Mouse (Mus musculus): ENCODE data around the gene Slco2b1.
"Not testable (repeated sequence)": the region's sequence is repeated elsewhere in the genome, so short reads cannot be mapped to it uniquely, and the experiment has no call there.

The Slco2b1 gene

DNA sequence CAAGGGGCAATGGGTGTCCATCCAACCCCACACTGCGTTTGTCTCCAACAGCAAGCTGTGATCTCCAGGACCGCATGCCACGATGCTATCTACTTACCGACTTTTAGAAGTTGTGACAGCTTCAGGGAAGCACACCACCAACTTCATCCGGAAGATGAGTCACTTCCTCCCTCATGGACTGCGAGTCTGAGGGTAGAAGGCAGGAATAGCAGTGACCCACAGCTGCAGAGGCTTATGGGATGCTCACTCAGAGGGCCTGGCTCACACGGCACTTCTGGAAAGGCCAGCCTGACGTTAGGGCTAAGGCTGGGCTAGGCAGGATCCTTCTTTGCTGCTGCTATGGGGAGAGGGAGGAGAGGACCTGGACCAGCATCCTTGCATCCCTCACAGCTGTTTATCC lies at the start of gene Slco2b1:
Gene Slco2b1, minus strand, starts transcription at position 175 of the 400 bp plus-strand sequence.
- CTCF ChIA-PET, result interaction anchor here (0.8 kb wide), 1 partner anchor 173 kb away, joined by 3 read pairs; no protein-coding TSS in a partner anchor

DNA sequence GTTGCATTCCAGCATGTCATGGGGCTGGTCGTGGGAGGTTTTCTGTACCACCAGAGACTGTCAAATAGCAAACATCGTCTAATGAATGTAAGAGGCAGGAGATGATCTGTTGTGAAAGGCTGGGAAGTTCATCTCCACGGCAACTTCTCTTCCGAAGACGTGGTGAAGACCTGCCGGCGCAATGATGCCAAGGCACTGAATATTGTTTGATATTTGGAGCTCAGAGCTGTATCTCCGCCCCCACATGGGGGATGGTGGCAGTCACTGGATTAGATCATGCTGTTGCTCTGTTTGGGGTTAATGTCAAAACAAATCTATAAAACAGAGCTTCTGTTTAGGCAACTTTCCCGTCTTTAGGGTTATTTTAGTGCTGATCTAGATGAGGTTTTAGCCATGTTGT lies 28.1 kb upstream of the Slco2b1 start:
- CTCF ChIA-PET, result no interaction called here

- CTCF ChIA-PET, result not testable (repeated sequence)
These were observed 24.4 kb upstream of the Slco2b1 start for GRCm38 (mm10) chr7:99735491-99735890.

GRCm38 (mm10) chr7:99734612-99735011 lies 23.5 kb upstream of the Slco2b1 start:
- CTCF ChIA-PET, result no interaction called here

DNA sequence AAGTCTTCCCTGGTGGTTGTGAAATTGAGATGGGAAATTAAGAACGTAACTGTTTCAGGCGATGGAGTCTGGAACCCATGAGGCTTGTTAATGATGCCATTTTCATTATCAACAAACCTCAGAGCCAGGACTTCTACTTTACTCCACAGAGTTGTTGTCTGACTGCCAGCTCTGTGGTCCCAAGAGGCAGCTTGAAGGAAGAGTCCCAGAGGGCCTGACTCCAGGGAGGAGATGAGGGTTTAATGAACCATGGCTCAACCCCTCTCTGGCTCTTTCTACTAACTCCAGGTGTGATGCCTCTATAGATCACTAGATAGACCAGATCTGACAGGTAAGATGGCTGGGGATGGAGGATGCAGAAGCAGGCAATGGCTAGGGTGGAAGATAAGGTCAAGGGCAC lies 18.8 kb upstream of the Slco2b1 start, which contains the start of gene Olfr520:
Gene Olfr520, plus strand, starts transcription at position 301 of the 400 bp plus-strand sequence.
- CTCF ChIA-PET, result no interaction called here

DNA sequence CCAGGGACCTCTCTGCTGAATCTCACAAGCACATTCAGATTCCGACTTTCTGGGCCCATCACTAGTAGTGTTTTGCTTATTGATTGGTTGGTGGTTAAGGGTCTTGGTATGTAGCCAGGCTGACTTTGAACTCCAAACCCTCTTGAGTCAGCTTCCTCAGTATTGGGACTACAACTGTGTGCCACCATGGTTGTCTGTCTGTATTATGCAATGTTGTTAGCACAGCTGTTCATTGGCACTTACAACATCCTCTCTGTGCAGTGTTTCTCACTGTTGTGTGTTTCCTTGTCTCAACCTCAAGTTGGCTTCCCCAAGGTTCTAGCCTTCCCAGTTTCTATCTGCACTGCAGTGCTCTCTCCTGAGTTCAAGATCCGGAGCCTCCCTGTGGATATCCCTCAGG lies 5.4 kb upstream of the Slco2b1 start:
- CTCF ChIA-PET, result no interaction called here

GRCm38 (mm10) chr7:99712431-99712830 lies 1.3 kb upstream of the Slco2b1 start:
- CTCF ChIA-PET, result no interaction called here

DNA sequence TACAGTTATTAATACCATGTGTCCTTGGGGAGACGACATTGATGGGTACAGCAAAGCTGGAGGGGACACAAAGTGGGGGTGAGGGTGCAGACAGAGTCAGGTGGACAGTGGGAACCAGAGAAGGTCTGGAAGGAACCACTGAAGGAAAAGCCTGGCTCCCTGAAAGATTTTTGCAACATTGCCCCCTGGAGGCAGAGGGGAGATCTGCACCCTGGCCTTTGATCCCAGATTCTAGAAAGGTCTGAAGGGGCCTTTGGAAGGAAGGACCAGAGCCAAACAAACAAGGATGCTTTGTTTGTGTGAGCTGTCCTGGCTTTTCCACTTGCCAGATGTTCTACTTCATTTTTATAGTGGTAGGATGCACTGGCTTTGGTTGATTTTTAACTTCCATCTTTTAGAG lies 664 bp downstream of the Slco2b1 start:
- CTCF ChIA-PET, result interaction anchor here (0.6 to 1.2 kb wide), 2 partner anchors 31 to 210 kb away, joined by 3 read pairs; no protein-coding TSS in a partner anchor

DNA sequence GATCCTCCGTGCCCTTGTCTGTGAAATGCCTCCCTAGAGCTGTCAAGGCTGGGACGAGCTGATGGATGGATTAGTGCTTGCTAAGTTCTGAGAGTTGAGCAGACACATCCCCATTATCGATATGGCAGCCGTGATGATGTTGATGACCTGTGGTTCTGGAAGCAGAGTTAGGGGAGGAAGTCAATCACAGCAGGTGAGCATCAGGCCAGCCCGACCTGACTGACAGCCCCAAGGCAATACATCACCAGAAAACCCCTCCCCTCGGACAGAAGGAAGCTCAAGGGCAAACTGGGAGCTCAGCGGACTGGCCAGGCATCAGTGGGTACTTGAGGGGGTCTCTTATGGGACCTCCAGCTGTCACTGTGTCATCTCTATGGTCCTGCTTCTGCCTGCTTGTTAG lies 1.1 kb downstream of the Slco2b1 start:
- CTCF ChIA-PET, result interaction anchor here (0.6 to 1.2 kb wide), 2 partner anchors 31 to 210 kb away, joined by 3 read pairs; no protein-coding TSS in a partner anchor

DNA sequence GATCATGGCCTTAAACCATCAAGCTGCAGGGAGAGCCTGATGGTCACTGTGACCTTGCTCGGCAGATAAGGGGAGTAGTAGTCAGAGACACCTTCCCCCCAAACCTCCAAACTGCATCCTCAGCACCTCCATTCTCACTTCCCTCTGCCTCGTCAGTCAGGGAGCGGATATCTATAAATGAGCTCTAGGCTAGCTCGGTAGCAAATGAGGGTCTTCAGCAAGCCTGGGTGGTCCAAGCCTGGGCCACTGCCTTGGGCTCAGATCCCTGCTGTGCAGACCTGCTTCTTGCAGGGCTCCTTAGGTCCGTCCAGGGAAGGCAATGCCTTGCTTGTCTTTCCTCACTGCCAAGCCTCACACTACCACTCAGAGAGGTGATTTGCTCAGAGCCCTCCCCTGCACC lies 2.4 kb downstream of the Slco2b1 start:
- CTCF ChIA-PET, result interaction anchor here (0.6 to 0.8 kb wide), 2 partner anchors 13 to 46 kb away, joined by 4 to 8 read pairs; no protein-coding TSS in a partner anchor

GRCm38 (mm10) chr7:99708301-99708721 lies 2.8 kb downstream of the Slco2b1 start:
- CTCF ChIA-PET, result interaction anchor here (0.6 to 0.8 kb wide), 2 partner anchors 13 to 46 kb away, joined by 4 to 8 read pairs; no protein-coding TSS in a partner anchor

GRCm38 (mm10) chr7:99707671-99708070 lies 3.5 kb downstream of the Slco2b1 start:
- CTCF ChIA-PET, result no interaction called here

DNA sequence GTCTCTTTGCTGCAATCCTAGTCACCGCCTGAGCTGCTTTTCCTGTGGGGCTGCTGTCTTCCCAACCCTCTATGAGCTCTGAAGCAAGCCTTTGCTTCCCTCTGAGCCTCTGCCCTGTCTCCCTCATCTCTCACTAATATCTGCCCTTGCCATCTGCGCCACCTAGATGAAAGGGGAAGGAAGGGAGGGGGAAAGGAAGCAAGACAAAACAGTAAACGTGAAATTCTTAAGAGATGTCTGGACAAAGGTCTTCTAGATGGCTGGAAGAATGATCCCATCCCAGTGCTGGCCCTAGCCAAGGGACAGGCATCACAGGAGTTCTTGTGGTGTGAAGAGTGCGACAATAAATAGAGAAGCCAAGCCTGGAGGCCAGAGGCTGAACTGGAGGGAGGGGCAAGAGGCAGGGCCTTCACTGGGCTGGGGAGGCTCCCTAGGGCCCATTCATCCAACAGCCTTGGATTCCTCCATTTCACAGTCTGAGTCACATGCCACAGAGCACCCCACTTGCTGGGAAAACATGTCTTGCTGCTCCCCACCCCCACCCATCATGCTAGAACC lies 4.0 kb downstream of the Slco2b1 start:
- CTCF ChIA-PET, result no interaction called here

DNA sequence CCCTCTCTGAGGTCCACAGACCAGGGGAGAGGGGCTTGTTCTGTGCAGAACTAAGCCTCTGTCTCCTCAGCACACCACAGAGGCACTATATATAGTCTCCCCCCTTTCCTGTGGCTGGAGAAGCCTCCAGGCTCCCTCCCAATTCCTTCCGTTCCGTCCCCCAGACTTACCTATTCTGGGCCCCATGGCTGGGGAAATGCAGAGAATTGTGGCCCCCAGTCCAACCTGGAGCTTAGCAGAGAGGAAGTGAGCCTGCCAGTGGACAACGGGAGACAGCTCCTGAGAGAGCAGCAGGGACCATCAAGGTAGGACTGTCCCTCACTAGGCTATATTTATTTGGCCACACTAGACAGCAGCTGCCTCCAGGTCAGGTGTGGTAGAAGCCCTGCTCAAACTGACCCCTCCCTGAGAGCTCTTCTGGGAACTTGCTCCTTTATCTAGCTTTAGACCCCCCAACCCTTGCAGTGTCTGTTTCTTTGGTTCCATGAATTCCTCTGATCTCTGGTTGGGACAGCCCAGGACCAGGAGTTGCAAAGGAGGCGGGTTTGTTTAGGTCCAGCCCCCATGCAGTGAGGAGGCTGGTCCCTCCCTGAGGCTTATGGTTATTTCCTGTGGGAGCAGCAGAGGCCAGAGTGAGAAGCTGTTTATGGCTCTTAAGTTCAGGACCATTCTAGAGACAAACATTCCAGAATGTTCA lies 4.7 kb downstream of the Slco2b1 start:
- CTCF ChIA-PET, result no interaction called here

- CTCF ChIA-PET, result no interaction called here
These were observed 6.2 kb downstream of the Slco2b1 start for GRCm38 (mm10) chr7:99704736-99705519.

GRCm38 (mm10) chr7:99702201-99702600 lies 8.9 kb downstream of the Slco2b1 start:
- CTCF ChIA-PET, result no interaction called here

GRCm38 (mm10) chr7:99700641-99701040 lies 10.5 kb downstream of the Slco2b1 start:
- CTCF ChIA-PET, result no interaction called here

- CTCF ChIA-PET, result no interaction called here
These were observed 11.4 kb downstream of the Slco2b1 start for GRCm38 (mm10) chr7:99699709-99700151.

GRCm38 (mm10) chr7:99699106-99699505 lies 12.0 kb downstream of the Slco2b1 start:
- CTCF ChIA-PET, result no interaction called here

- CTCF ChIA-PET, result no interaction called here
These were observed 12.6 kb downstream of the Slco2b1 start for GRCm38 (mm10) chr7:99698576-99698975.

DNA sequence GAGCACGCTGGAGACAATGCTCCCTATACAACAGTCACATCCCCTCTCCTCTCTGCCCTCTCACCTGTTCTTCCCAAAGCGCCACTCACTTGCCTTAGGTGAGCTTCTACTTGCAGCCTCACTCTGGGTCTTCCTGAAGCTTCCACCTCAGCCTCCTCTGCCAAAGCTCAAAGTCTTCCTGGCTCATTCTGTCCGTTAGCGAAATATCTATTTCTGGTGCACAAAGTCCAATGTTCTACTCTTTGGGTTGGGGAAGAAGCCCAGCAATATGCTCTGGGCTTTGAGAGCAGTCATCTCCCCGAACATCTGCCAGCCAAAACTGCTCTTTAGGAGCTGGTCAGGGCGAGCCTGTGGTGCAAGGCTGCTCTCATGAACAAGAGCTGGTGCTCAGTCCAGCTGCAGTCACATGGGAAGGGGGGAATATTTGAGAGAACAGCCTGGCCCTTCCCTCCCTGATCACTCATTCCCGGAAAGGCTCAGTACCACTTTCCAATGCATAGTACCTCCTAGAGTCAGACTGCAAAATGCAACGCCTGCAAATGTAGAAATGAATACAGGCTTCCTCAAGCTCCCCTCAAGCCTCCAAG lies 15.6 kb downstream of the Slco2b1 start:
- CTCF ChIA-PET, result interaction anchor here (0.8 to 1.1 kb wide), 2 partner anchors 13 to 532 kb away, joined by 4 read pairs; no protein-coding TSS in a partner anchor

DNA sequence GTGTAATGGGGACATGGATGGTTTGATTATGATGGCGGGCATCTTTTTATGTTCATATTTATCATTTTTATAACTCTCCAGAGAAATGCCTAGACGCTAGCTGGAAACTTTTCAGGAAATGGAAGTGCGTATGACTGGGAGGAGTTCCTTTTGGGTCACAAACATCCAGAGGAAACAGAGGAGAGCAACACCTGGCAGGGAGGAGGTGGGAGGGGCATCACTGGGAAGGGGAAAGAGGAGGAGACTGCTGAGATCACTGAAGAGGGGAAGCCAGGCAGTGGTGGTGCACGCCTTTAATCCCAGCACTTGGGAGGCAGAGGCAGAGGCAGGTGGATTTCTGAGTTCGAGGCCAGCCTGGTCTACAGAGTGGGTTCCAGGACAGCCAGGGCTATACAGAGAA lies 16.7 kb downstream of the Slco2b1 start:
- CTCF ChIA-PET, result interaction anchor here (0.7 kb wide), 1 partner anchor 165 kb away, joined by 3 read pairs; no protein-coding TSS in a partner anchor
